Mouse (Mus musculus) spleen, adult 2 months (tissue): ENCODE measurements around the gene Tipin.

Experiments
- CTCF ChIP-seq: fragments of 200-500 bp; IDR thresholded peaks from 2 replicates; pipeline ENCODE4 v1.5.1; 2011; ENCODE audit warnings: mild to moderate bottlenecking, inconsistent platforms; ENCODE audit not compliant: insufficient read depth, insufficient read length, insufficient replicate concordance; ENCODE audit errors: extremely low read depth
- POLR2A ChIP-seq: fragments of 200-500 bp; IDR thresholded peaks from 2 replicates; pipeline ENCODE4 v1.6.1; 2011; ENCODE audit warnings: low read depth, low read length, inconsistent platforms

GRCm38 (mm10) chr9:64316986-64317385 lies 35.6 kb downstream of the Tipin start:
- TF ChIP-seq POLR2A (no peak), CTCF (no peak)
